Mouse (Mus musculus): ENCODE measurements around the gene Gm8165. TPM values are rescaled to one million over a fixed set of nuclear protein-coding genes. Genes with fewer than 3 reads are reported as not detected.
"Not testable (repeated sequence)": the region's sequence is repeated elsewhere in the genome, so short reads cannot be mapped to it uniquely, and the experiment has no call there.

Gm8165 gene
- not detected in 2 replicates for total RNA-seq (2017)

DNA sequence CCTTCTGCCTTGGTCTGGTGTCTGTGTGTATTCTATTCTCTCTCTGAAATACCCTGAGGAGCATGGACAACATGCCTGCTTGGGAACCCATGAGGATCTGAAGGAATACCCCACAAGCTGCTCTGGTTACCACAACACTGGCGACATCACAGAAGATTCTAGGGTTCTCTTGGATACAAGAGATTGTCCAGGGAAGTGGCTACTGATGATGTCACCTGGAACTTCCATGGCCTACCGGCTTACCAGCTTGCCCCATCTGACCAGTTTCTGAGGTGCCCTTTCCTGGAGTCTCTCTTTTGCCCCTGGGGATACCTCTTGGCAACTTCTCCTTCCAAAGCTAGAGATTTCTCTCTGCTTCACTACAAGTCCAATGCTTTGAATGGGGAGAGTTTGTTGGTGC lies at the start of gene Gm8165:
Gene Gm8165 (minus strand): TSS at position 101 of the 400 bp plus-strand sequence.
- not testable (repeated sequence) for ATAC-seq (replicated peaks in 1 of 2; ENCODE audit: insufficient read depth in 1 of 2, low FRiP score in 2 of 2, low TSS enrichment in 1 of 2, low read depth in 1 of 2, poor library complexity in 2 of 2, severe bottlenecking in 2 of 2)

GRCm38 (mm10) chr14:43697621-43698020 lies 20.6 kb upstream of the Gm8165 start, which contains the start of gene Gm7324:
TSS of gene Gm7324 (plus strand) at chr14:43697828.
- ATAC-seq (replicated peaks in 1 of 2; ENCODE audit: insufficient read depth in 1 of 2, low FRiP score in 2 of 2, low TSS enrichment in 1 of 2, low read depth in 1 of 2, poor library complexity in 2 of 2, severe bottlenecking in 2 of 2): not testable (repeated sequence)

Other genes starting within 250 kb of the Gm8165 start
- not detected in 2 replicates for gene Gm5799, start 133.6 kb downstream of the Gm8165 start, total RNA-seq (2017)
- gene Gm17654, start 98.1 kb downstream of the Gm8165 start, total RNA-seq (2017): not detected in 2 replicates
- not detected in 2 replicates for gene Gm10375, start 69.2 kb downstream of the Gm8165 start, total RNA-seq (2017)
- gene Gm7324, start 20.6 kb upstream of the Gm8165 start, total RNA-seq (2017): 1.0 and 7.3 TPM in 2 replicates
- gene Gm16506, start 50.3 kb upstream of the Gm8165 start, total RNA-seq (2017): not detected in 2 replicates
- gene Gm6526, start 70.7 kb upstream of the Gm8165 start, total RNA-seq (2017): not detected in 2 replicates
- gene Gm8180, start 107.5 kb upstream of the Gm8165 start, total RNA-seq (2017): not detected in 2 replicates
- 0.89 and 26.4 TPM in 2 replicates for gene Ear1, start 198.3 kb upstream of the Gm8165 start, total RNA-seq (2017)
- not detected in 2 replicates for gene Ear10, start 246.4 kb upstream of the Gm8165 start, total RNA-seq (2017)
- 7.8 and 17.5 TPM in 2 replicates for gene Gm8113, start 248.2 kb upstream of the Gm8165 start, total RNA-seq (2017)